Mouse (Mus musculus) myocyte (in vitro differentiated cells): ENCODE results near the gene Ap2a2.

Experiments
- CEBPB ChIP-seq: IDR thresholded peaks from 2 replicates; pipeline ENCODE4 v1.6.1; 2011; ENCODE audit warnings: mild to moderate bottlenecking, moderate library complexity; ENCODE audit not compliant: poor library complexity, insufficient read depth, severe bottlenecking
- E2F4 ChIP-seq: IDR thresholded peaks from one replicate; pipeline ENCODE4 v1.6.1; 2011; ENCODE audit warnings: mild to moderate bottlenecking, control low read depth, moderate library complexity; ENCODE audit not compliant: insufficient read depth
- MAX ChIP-seq: IDR thresholded peaks from one replicate; pipeline ENCODE4 v1.6.1; 2011; ENCODE audit warnings: low read depth, mild to moderate bottlenecking, control low read depth
- MYOD1 ChIP-seq, 3 experiments: IDR thresholded peaks; one replicate each; pipeline ENCODE4 v1.6.1; 2011; ENCODE audit warnings: control low read depth in 2 of 3, low read depth in 2 of 3, mild to moderate bottlenecking in 2 of 3, moderate library complexity in 1 of 3; ENCODE audit not compliant: insufficient read length in 2 of 3, control insufficient read depth in 1 of 3
- MYOG ChIP-seq, 3 experiments: IDR thresholded peaks; one replicate each; pipeline ENCODE4 v1.6.1; 2011; ENCODE audit warnings: control low read depth in 2 of 3, low read depth in 2 of 3, mild to moderate bottlenecking in 2 of 3; ENCODE audit not compliant: insufficient read length in 2 of 3, control insufficient read depth in 1 of 3, insufficient read depth in 1 of 3
- POLR2A ChIP-seq: IDR thresholded peaks from one replicate; pipeline ENCODE4 v1.6.1; 2011; ENCODE audit warnings: low read depth, mild to moderate bottlenecking, control low read depth, moderate library complexity; ENCODE audit not compliant: insufficient read length
- POLR2AphosphoS2 ChIP-seq: IDR thresholded peaks from one replicate; pipeline ENCODE4 v1.6.1; 2011; ENCODE audit warnings: low read depth, control low read depth; ENCODE audit not compliant: insufficient read length
- SRF ChIP-seq: IDR thresholded peaks from one replicate; pipeline ENCODE4 v1.6.1; 2011; ENCODE audit warnings: low read depth; ENCODE audit not compliant: control insufficient read depth, insufficient read length
- TCF12 ChIP-seq: IDR thresholded peaks from one replicate; pipeline ENCODE4 v1.6.1; 2011; ENCODE audit warnings: mild to moderate bottlenecking, control low read depth; ENCODE audit not compliant: poor library complexity, insufficient read depth, severe bottlenecking
- TCF3 ChIP-seq: IDR thresholded peaks from one replicate; pipeline ENCODE4 v1.6.1; 2011; ENCODE audit warnings: low read depth, control low read depth; ENCODE audit not compliant: insufficient read length
- USF1 ChIP-seq: IDR thresholded peaks from one replicate; pipeline ENCODE4 v1.6.1; 2011; ENCODE audit warnings: low read depth, mild to moderate bottlenecking, control low read depth, moderate library complexity

DNA sequence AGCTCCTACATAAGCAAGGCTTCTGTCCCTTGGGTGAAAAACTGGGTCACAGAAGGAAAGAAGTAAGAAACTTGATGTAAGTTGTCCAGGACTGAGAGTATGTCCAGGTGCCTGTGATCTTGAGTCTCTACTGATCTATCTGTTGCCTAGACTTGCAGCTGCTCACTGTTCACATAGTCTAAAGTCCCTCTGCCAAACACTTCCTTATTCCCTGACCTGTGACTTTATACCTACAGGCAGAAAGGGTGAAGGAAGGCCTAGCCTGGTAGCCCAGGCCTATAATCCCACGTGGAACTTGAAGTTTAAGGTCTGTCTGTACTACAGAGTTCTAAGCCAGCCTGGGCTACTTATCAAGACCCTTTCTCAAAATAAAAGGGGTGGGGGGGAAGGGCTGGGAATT lies 26.4 kb upstream of the Ap2a2 start:
- TF ChIP-seq MYOD1 (IDR thresholded peaks at IDR 0.05; ENCODE audit: control insufficient read depth in 1 of 3, insufficient read length in 2 of 3, low read depth in 2 of 3) (no peak), POLR2A (no peak), E2F4 (no peak), USF1 (no peak), MAX (no peak), MYOG (IDR thresholded peaks at IDR 0.05; ENCODE audit: control insufficient read depth in 1 of 3, insufficient read depth in 1 of 3, insufficient read length in 2 of 3, low read depth in 2 of 3) (no peak), TCF12 (no peak), CEBPB (no peak), TCF3 (no peak), POLR2AphosphoS2 (no peak), SRF (no peak)
